Comparison of ENCODE assay signal across 16 mouse cellular contexts in the genomic region with DNA sequence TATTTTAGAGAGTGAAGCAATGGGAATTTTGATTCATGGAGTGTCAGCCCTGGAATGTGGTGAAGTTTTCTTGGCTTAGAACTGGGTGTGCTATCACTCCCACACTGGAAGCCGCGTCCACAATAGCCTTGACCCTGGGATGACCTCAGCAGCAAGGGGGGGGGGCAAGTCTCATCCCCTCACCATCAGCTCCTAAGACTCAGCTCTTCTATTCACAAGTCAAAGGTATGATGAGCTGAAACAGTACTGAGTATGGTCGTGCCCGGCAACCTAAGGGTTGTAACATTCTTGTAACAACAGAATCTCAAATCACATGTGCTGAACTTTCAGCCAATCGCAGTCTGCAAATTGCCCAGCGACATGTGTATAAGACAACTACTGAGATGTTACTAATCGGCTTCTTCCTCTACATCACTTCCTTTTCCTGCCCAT. TPM values are rescaled to one million over a fixed set of nuclear protein-coding genes. Genes with fewer than 3 reads are reported as not detected.
DNase-seq lines count a peak whose midpoint lies in the region; ATAC-seq and TF ChIP-seq lines count a peak whose summit lies in the region.
"Had no signal": no experiment of that assay in that cellular context is flagged by ENCODE, and none has a peak within 500 bp of the region (broad histone marks: within the 10 kb centered on the region; RNA-seq: fewer than 3 reads in every experiment).

No protein-coding gene starts in this region.

- no peak for TF ChIP-seq CTCF in stomach, postnatal 0 days (IDR thresholded peaks at IDR 0.05; ENCODE audit: low read depth)

- H3K27me3 ChIP-seq in liver, embryonic 12.5 days (replicated peaks): no peaks in the 10 kb centered on the region
- H3K27me3 ChIP-seq in liver, embryonic 11.5 days (replicated peaks; ENCODE audit: control insufficient read depth, insufficient read depth, low read length): no peaks in the 10 kb centered on the region
- no peaks in the 10 kb centered on the region for H3K27me3 ChIP-seq in stomach, postnatal 0 days (ENCODE audit: control insufficient read depth, insufficient read depth, low read length)
- H3K27me3 ChIP-seq: embryonic facial prominence, embryonic 12.5 days; forebrain, embryonic 12.5 days; midbrain, embryonic 13.5 days; neural tube, embryonic 13.5 days had no signal

- no peak overlapping the region for H3K4me2 ChIP-seq in liver, embryonic 12.5 days
- no peak overlapping the region for H3K4me2 ChIP-seq in liver, embryonic 11.5 days
- H3K4me2 ChIP-seq in stomach, postnatal 0 days (replicated peaks; ENCODE audit: low read depth): no peak overlapping the region
- H3K4me2 ChIP-seq: embryonic facial prominence, embryonic 12.5 days; forebrain, embryonic 12.5 days; midbrain, embryonic 13.5 days; neural tube, embryonic 13.5 days had no signal

- peak; percentile 49 for DNase-seq in adrenal gland, postnatal 14 days
- no peak for DNase-seq in adrenal gland, adult 18-20 months (ENCODE audit: low spot score in 2 of 2)
- no peak for DNase-seq in liver, embryonic 11.5 days (ENCODE audit: low spot score)
- DNase-seq in heart, postnatal 10 days: peak; percentile 29 to 55
- DNase-seq in lung, postnatal 4 days: peak; percentile 46 to 55
- no peak for DNase-seq in stomach, postnatal 0 days (ENCODE audit: low spot score)
- no peak for DNase-seq in spleen, postnatal 36 days (ENCODE audit: low spot score in 2 of 2)
- DNase-seq: B cell, adult 2 months; cerebellum, adult 9-11 months; gastrocnemius, adult 2 months had no signal

- no peaks in the 10 kb centered on the region for H3K9me3 ChIP-seq in liver, embryonic 12.5 days (replicated peaks)
- no peaks in the 10 kb centered on the region for H3K9me3 ChIP-seq in liver, embryonic 11.5 days (ENCODE audit: control insufficient read depth, low read length)
- no peaks in the 10 kb centered on the region for H3K9me3 ChIP-seq in stomach, postnatal 0 days (ENCODE audit: control insufficient read depth, low read length)
- H3K9me3 ChIP-seq: embryonic facial prominence, embryonic 12.5 days; forebrain, embryonic 12.5 days; midbrain, embryonic 13.5 days; neural tube, embryonic 13.5 days had no signal

- H3K4me3 ChIP-seq in liver, embryonic 12.5 days: no peak overlapping the region
- H3K4me3 ChIP-seq in liver, embryonic 11.5 days (ENCODE audit: low read depth, low read length): no peak overlapping the region
- no peak overlapping the region for H3K4me3 ChIP-seq in stomach, postnatal 0 days (ENCODE audit: low read depth, low read length)
- H3K4me3 ChIP-seq: embryonic facial prominence, embryonic 12.5 days; forebrain, embryonic 12.5 days; gastrocnemius, adult 2 months; midbrain, embryonic 13.5 days; neural tube, embryonic 13.5 days had no signal

- H3K36me3 ChIP-seq in liver, embryonic 12.5 days: no peaks in the 10 kb centered on the region
- H3K36me3 ChIP-seq in liver, embryonic 11.5 days (ENCODE audit: control insufficient read depth, insufficient read depth, low read length): no peaks in the 10 kb centered on the region
- no peaks in the 10 kb centered on the region for H3K36me3 ChIP-seq in stomach, postnatal 0 days (ENCODE audit: control insufficient read depth, insufficient read depth, low read length)
- H3K36me3 ChIP-seq: embryonic facial prominence, embryonic 12.5 days; forebrain, embryonic 12.5 days; midbrain, embryonic 13.5 days; neural tube, embryonic 13.5 days had no signal

- WGBS in liver, embryonic 12.5 days (ENCODE audit: insufficient replicate concordance): 45% methylated on average over 7 of the region's 7 CpGs
- WGBS in liver, embryonic 11.5 days: 46% methylated on average over 7 of the region's 7 CpGs
- 46% methylated on average over 7 of the region's 7 CpGs for WGBS in stomach, postnatal 0 days

- no peak for ATAC-seq in liver, embryonic 12.5 days
- no peak for ATAC-seq in liver, embryonic 11.5 days (replicated peaks; ENCODE audit: low FRiP score)
- no peak for ATAC-seq in stomach, postnatal 0 days (ENCODE audit: low FRiP score, low TSS enrichment)
- ATAC-seq: hindbrain, postnatal 0 days; midbrain, embryonic 13.5 days had no signal

- H3K27ac ChIP-seq in liver, embryonic 12.5 days: peak overlapping the region; percentile 21; the same call in 1 of the 2 replicates
- no peak overlapping the region for H3K27ac ChIP-seq in liver, embryonic 11.5 days (ENCODE audit: low read depth, low read length)
- H3K27ac ChIP-seq in stomach, postnatal 0 days (replicated peaks): no peak overlapping the region
- H3K27ac ChIP-seq: embryonic facial prominence, embryonic 12.5 days; forebrain, embryonic 12.5 days; gastrocnemius, adult 2 months; hindbrain, postnatal 0 days; midbrain, embryonic 13.5 days; neural tube, embryonic 13.5 days had no signal

- H3K9ac ChIP-seq in liver, embryonic 12.5 days: no peak overlapping the region
- no peak overlapping the region for H3K9ac ChIP-seq in liver, embryonic 11.5 days (ENCODE audit: low read depth, low read length)
- H3K9ac ChIP-seq in stomach, postnatal 0 days (ENCODE audit: low read length): no peak overlapping the region
- H3K9ac ChIP-seq: embryonic facial prominence, embryonic 12.5 days; forebrain, embryonic 12.5 days; midbrain, embryonic 13.5 days; neural tube, embryonic 13.5 days had no signal

- intact Hi-C loops in heart, postnatal 10 days (cut with DNase I): no loop called here

- H3K4me1 ChIP-seq in liver, embryonic 12.5 days: peaks cover 50% of the 10 kb centered on the region
- H3K4me1 ChIP-seq in liver, embryonic 11.5 days (replicated peaks; ENCODE audit: control insufficient read depth, insufficient read depth, low read length): peaks cover 24% of the 10 kb centered on the region
- H3K4me1 ChIP-seq in stomach, postnatal 0 days (replicated peaks; ENCODE audit: control insufficient read depth, insufficient read depth): no peaks in the 10 kb centered on the region
- H3K4me1 ChIP-seq: embryonic facial prominence, embryonic 12.5 days; midbrain, embryonic 13.5 days had no signal

- no peak for TF ChIP-seq EP300 in stomach, postnatal 0 days (optimal IDR thresholded peaks at IDR 0.05)

RNA-seq across cellular contexts. Expression of gene Fads1, which starts 5.7 kb away (rescaled TPM):
- 324 and 362 TPM in 2 replicates for total RNA-seq in adrenal gland, postnatal 14 days (2021)
- 1,000 to 10,000 TPM in 1 of 2 experiments, 100 to 1,000 TPM in 1; 659 to 1,051 TPM for total RNA-seq in adrenal gland, adult 18-20 months (2021)
- polyA plus RNA-seq in liver, embryonic 12.5 days (2016; fragmentation: Nextera tagmentation; extraction: Ambion mirVana): 86.4 and 91.6 TPM in 2 replicates
- 113 and 121 TPM in 2 replicates for polyA plus RNA-seq in liver, embryonic 11.5 days (2014; fragmentation: Nextera tagmentation; extraction: Ambion mirVana)
- 10 to 100 TPM; 34.7 to 35.7 TPM for total RNA-seq in heart, postnatal 10 days (2021)
- polyA plus RNA-seq in stomach, postnatal 0 days (2015; fragmentation: Nextera tagmentation; extraction: Ambion mirVana): 36.3 TPM in 2 replicates

RNA-seq across cellular contexts. Expression of gene Tmem258, which starts 26.9 kb away (rescaled TPM):
- total RNA-seq in adrenal gland, postnatal 14 days (2021): 161 and 170 TPM in 2 replicates
- 100 to 1,000 TPM; 139 to 159 TPM for total RNA-seq in adrenal gland, adult 18-20 months (2021)
- polyA plus RNA-seq in liver, embryonic 12.5 days (2016; fragmentation: Nextera tagmentation; extraction: Ambion mirVana): 350 and 353 TPM in 2 replicates
- 472 and 478 TPM in 2 replicates for polyA plus RNA-seq in liver, embryonic 11.5 days (2014; fragmentation: Nextera tagmentation; extraction: Ambion mirVana)
- 100 to 1,000 TPM; 145 TPM for total RNA-seq in heart, postnatal 10 days (2021)
- polyA plus RNA-seq in stomach, postnatal 0 days (2015; fragmentation: Nextera tagmentation; extraction: Ambion mirVana): 330 and 370 TPM in 2 replicates

RNA-seq across cellular contexts. Expression of gene Fen1, which starts 27.0 kb away (rescaled TPM):
- total RNA-seq in adrenal gland, postnatal 14 days (2021): 20.6 and 21.7 TPM in 2 replicates
- total RNA-seq in adrenal gland, adult 18-20 months (2021): 10 to 100 TPM in 1 of 2 experiments, 1 to 10 TPM in 1; 7.1 to 12.4 TPM
- 198 and 200 TPM in 2 replicates for polyA plus RNA-seq in liver, embryonic 12.5 days (2016; fragmentation: Nextera tagmentation; extraction: Ambion mirVana)
- polyA plus RNA-seq in liver, embryonic 11.5 days (2014; fragmentation: Nextera tagmentation; extraction: Ambion mirVana): 215 and 236 TPM in 2 replicates
- total RNA-seq in heart, postnatal 10 days (2021): 10 to 100 TPM; 12.3 to 14.4 TPM
- polyA plus RNA-seq in stomach, postnatal 0 days (2015; fragmentation: Nextera tagmentation; extraction: Ambion mirVana): 27.8 and 29.2 TPM in 2 replicates

Comparison
In these comparisons a context has a peak if more than half of its experiments do, and no peak if none do; other contexts are left out.
1. DNase-seq: peak in adrenal gland, postnatal 14 days (single experiment), heart, postnatal 10 days (2 of 2) and lung, postnatal 4 days (2 of 2); none in adrenal gland, adult 18-20 months (0 of 2), liver, embryonic 11.5 days (single experiment), stomach, postnatal 0 days (single experiment) and spleen, postnatal 36 days (0 of 2).